Mouse (Mus musculus) layer of hippocampus, adult 2 months (tissue): Measurements from ENCODE around the gene Olfr685. TPM values are rescaled to one million over a fixed set of nuclear protein-coding genes. Genes with fewer than 3 reads are reported as not detected.

Experiments
- DNase-seq, 2 experiments: peaks; one replicate each; pipeline ENCODE4 v3.0.0; 2022; ENCODE audit warnings: low spot score in 2 of 2
- H3K27ac ChIP-seq: fragments of 200-600 bp; 2 replicates; pipeline ENCODE4 v1.8.1; 2022
- H3K4me3 ChIP-seq: fragments of 200-600 bp; 2 replicates; pipeline ENCODE4 v1.8.1; 2022; ENCODE audit warnings: mild to moderate bottlenecking
- CTCF ChIP-seq: fragments of 200-600 bp; conservative IDR thresholded peaks from 2 replicates; pipeline ENCODE4 v1.8.1; 2022; ENCODE audit warnings: antibody characterized with exemption, mild to moderate bottlenecking, moderate library complexity
- long read RNA-seq, 2 experiments: library from polyadenylated mRNA; stranded (forward); transcript quantifications; one replicate each; pipeline ENCODE4 v2.0.0; 2021; ENCODE audit warnings: borderline mapping rate in 2 of 2
- total RNA-seq, 2 experiments: library from RNA; stranded (reverse); gene quantifications; 2 replicates each; pipeline ENCODE4 v1.2.3; 2021

Olfr685 gene
- total RNA-seq: not detected
- long read RNA-seq, experiment 1: 0 reads
- long read RNA-seq, experiment 2: 0 reads

GRCm38 (mm10) chr7:105185912-105186311 is at the start of gene Olfr685:
Gene Olfr685, minus strand, starts transcription at chr7:105186012.
- Histone ChIP-seq H3K4me3 (no peak within 1 kb of the TSS), H3K27ac (no peak within 1 kb of the TSS)
- no peak for DNase-seq
- no peak for TF ChIP-seq CTCF

DNA sequence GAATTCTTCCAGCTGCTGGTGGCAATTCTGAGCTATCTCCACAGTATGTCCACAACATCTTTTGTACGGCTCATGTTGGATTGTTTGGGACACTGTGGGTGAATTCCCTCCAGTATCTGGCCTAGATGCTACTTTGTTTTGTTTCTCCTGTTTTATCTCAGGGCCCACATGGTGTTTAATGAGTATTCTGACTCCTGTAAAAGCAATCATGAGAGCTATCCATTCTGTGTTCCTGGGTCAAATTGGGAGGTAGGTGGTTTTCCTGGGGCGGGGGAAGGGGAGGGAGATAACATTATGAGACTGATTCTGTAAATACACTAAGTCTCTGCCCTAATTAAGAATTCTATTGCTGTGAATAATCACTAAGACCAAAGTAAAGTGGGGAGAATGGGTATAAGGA is 43.6 kb upstream of the Olfr685 start:
- Histone ChIP-seq H3K27ac (no peak overlapping the region), H3K4me3 (no peak overlapping the region)
- TF ChIP-seq CTCF: no peak
- DNase-seq: no peak

GRCm38 (mm10) chr7:105228138-105228537 is 42.3 kb upstream of the Olfr685 start:
- no peak overlapping the region for H3K4me3 ChIP-seq
- DNase-seq: no peak
- TF ChIP-seq CTCF: no peak
- H3K27ac ChIP-seq: no peak overlapping the region

- DNase-seq: no peak
- H3K4me3 ChIP-seq: no peak overlapping the region
- TF ChIP-seq CTCF: no peak
- no peak overlapping the region for H3K27ac ChIP-seq
Observed at GRCm38 (mm10) chr7:105226703-105227102, 40.9 kb upstream of the Olfr685 start.

DNA sequence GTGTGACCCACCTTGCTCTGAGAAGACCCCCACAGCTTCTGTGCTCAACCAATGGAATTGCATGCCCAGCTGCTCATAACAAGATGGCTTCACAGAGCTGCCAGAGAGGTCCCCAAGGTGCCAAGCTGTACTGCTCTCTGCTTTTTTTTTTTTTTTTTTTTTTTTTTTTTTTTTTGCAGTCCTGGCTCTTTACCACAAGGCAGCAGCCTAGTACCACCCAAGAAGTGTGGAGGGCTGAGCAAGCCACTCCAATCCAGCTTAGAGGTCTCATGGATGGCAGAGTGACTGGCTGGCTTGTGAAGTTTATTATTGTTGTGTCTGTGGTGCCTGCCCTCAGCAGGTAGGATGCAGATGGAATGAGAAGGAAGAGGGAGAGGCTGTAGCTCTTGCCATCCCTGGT is 40.3 kb upstream of the Olfr685 start:
- Histone ChIP-seq H3K27ac (no peak overlapping the region), H3K4me3 (no peak overlapping the region)
- peak; percentile 40 for TF ChIP-seq CTCF
- no peak for DNase-seq

- Histone ChIP-seq H3K27ac (no peak overlapping the region), H3K4me3 (no peak overlapping the region)
- DNase-seq: no peak
- TF ChIP-seq CTCF: no peak
Observed at GRCm38 (mm10) chr7:105218281-105218680, 32.5 kb upstream of the Olfr685 start.

DNA sequence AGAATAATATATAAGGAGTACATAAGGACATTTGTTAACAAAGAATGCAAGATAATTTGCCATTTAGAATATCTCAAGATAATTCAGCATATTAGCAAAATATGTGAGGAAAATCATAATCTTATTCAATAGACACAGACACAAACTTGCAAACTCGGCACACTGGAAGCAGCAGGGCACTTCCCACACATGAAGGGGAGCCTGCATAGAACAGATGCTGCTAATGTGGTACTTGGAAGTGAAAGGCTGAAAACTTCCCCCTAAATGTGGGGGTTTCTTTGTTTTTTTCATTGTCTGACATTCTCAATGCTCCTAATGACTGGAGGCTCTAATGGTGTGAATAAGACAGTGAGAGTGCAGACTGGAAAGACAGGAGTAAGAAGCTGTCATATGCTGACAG is 28.9 kb upstream of the Olfr685 start:
- no peak overlapping the region for H3K4me3 ChIP-seq
- peak; percentile 18 to 60 for DNase-seq
- H3K27ac ChIP-seq: 0 out of 2 replicates have a peak overlapping the region, but pooled peaks have one; percentile 11
- TF ChIP-seq CTCF: no peak

DNA sequence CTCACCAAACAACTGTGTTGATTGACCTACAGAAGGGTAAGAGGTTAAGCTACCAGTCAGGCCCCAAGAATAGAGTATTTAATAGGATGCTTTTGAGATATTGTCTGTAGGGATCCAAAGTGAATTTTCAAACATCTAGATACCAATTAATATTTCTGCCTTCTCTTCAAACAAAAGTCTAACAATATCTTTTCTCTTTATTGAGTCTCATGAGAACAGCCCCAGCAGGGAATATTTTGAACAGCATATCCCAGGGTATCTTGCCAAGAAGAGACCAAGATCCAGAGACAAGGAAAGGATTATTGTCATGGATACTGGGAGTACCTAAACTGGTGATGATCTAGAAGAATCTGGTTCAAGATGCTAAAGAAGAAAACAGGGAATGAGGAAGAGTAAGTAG is 21.6 kb upstream of the Olfr685 start, which contains the start of gene Olfr686:
TSS of gene Olfr686 (minus strand) at position 101 of the 400 bp plus-strand sequence.
- no peak for TF ChIP-seq CTCF
- no peak within 1 kb of the TSS for H3K27ac ChIP-seq
- no peak within 1 kb of the TSS for H3K4me3 ChIP-seq
- no peak for DNase-seq

DNA sequence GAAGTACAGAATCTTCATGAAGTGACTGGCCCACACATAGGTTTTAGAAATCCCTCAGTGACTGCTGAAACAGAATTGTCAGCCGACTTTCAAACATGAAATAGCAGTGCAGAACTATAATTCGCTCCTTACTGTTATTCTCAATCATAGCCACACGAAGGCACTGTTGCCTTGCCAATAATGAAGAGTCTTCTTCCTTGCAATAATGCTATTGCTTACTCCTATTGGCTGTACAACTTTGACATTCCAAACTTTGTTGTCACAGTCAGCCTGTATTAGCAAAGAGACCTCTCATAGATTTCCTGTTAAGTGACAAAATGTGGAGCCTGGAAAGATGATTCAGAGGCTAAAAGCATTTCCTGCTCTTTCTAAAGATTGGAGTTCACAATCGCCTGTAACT is 15.0 kb downstream of the Olfr685 start:
- peak; percentile 90 for TF ChIP-seq CTCF
- Histone ChIP-seq H3K27ac (no peak overlapping the region), H3K4me3 (no peak overlapping the region)
- DNase-seq: peak; percentile 49 to 51

GRCm38 (mm10) chr7:105163553-105163952 is 22.3 kb downstream of the Olfr685 start, which contains the start of gene Olfr684:
Gene Olfr684, minus strand, starts transcription at chr7:105163653.
- no peak within 1 kb of the TSS for H3K4me3 ChIP-seq
- DNase-seq: no peak
- TF ChIP-seq CTCF: no peak
- H3K27ac ChIP-seq: no peak within 1 kb of the TSS

DNA sequence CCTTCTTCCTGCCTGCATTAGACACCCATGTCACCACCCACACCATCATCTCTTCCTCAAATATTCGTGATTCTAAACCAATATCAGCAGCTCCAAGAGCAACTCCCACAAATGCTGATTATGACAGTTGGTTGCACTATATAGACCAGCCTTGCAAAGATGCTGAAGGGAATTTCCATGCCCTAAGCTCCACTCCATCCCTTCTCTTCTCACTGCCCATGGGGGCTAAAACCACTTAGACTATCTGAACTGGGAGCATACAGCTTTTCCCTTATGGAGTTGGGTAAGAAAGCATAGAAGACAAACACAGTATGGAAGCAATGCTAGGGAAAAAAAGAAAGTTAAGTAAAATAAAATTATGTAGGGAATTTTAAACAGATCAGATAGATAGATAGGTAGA is 38.9 kb downstream of the Olfr685 start, which contains the start of gene Olfr683:
TSS of gene Olfr683 (minus strand) at position 101 of the 400 bp plus-strand sequence.
- DNase-seq: no peak
- Histone ChIP-seq H3K27ac (no peak within 1 kb of the TSS), H3K4me3 (no peak within 1 kb of the TSS)
- no peak for TF ChIP-seq CTCF

DNA sequence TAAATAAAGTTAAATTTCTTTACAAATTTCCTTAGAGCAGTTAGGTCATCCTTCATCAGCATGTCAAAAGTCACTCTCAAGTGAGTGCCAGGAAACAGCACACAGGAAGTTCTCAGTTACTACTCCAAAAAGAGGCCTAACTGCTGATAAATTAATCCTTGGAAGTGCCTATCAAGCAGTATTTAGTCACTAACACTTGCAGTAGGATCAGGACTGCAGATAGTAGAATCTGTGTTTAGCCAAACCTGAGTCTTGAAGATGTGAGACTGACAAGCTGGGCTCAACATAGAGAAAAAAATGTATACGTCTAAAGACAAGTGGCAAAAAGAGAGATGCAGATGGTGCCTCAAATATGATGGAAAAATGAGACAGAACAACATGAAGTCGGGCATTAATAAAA is 44.5 kb downstream of the Olfr685 start:
- TF ChIP-seq CTCF: no peak
- Histone ChIP-seq H3K4me3 (no peak overlapping the region), H3K27ac (no peak overlapping the region)
- DNase-seq: no peak

Other genes starting within 250 kb of the Olfr685 start
- not detected for gene Olfr670, start 223.4 kb downstream of the Olfr685 start, total RNA-seq
- gene Olfr671, start 206.9 kb downstream of the Olfr685 start, total RNA-seq: not detected
- not detected for gene Olfr672, start 184.0 kb downstream of the Olfr685 start, total RNA-seq
- not detected for gene Olfr675, start 157.6 kb downstream of the Olfr685 start, total RNA-seq
- gene Olfr676, start 153.3 kb downstream of the Olfr685 start, total RNA-seq: not detected
- gene Olfr677, start 134.6 kb downstream of the Olfr685 start, total RNA-seq: not detected
- gene Olfr678, start 121.5 kb downstream of the Olfr685 start, total RNA-seq: not detected
- not detected for gene Olfr679, start 104.8 kb downstream of the Olfr685 start, total RNA-seq
- gene Olfr680-ps1, start 93.2 kb downstream of the Olfr685 start, total RNA-seq: not detected
- not detected for gene Olfr681, start 69.2 kb downstream of the Olfr685 start, total RNA-seq
- gene Olfr683, start 39.0 kb downstream of the Olfr685 start, total RNA-seq: under 1 TPM in 1 of 2 experiments, not detected in 1; 0.25 TPM
- gene Olfr684, start 22.4 kb downstream of the Olfr685 start, total RNA-seq: not detected
- gene Olfr686, start 21.5 kb upstream of the Olfr685 start, total RNA-seq: not detected
- not detected for gene Olfr688, start 102.1 kb upstream of the Olfr685 start, total RNA-seq
- gene Olfr689, start 125.2 kb upstream of the Olfr685 start, total RNA-seq: not detected
- 1 to 10 TPM in 1 of 2 experiments, under 1 TPM in 1; 0.44 to 1.0 TPM for gene Olfr690, start 148.1 kb upstream of the Olfr685 start, total RNA-seq
- gene Olfr691, start 156.3 kb upstream of the Olfr685 start, total RNA-seq: under 1 TPM; 0.61 to 0.74 TPM
- not detected for gene Olfr692, start 182.2 kb upstream of the Olfr685 start, total RNA-seq
- gene Gm5901, start 189.0 kb upstream of the Olfr685 start, total RNA-seq: not detected
- 10 to 100 TPM; 59.7 to 66.1 TPM for gene Fam160a2, start 214.0 kb upstream of the Olfr685 start, total RNA-seq
- gene Cnga4, start 218.6 kb upstream of the Olfr685 start, total RNA-seq: under 1 TPM; 0.69 to 0.90 TPM
- gene Cckbr, start 239.7 kb upstream of the Olfr685 start, total RNA-seq: 1 to 10 TPM; 6.2 to 6.5 TPM